Mouse (Mus musculus) inflammation-experienced regulatory T-cells (primary cell): ENCODE measurements around the gene Exosc5. TPM values are rescaled to one million over a fixed set of nuclear protein-coding genes. Genes with fewer than 3 reads are reported as not detected.

Experiments
- polyA plus RNA-seq, 2 experiments: library from polyadenylated mRNA; unstranded; fragments of 100-300 nt; shearing (Covaris generic); gene quantifications; one replicate each; pipeline ENCODE4 v1.2.1; 2017

Gene Exosc5
- 100 to 1,000 TPM; 104 to 107 TPM for polyA plus RNA-seq

DNA sequence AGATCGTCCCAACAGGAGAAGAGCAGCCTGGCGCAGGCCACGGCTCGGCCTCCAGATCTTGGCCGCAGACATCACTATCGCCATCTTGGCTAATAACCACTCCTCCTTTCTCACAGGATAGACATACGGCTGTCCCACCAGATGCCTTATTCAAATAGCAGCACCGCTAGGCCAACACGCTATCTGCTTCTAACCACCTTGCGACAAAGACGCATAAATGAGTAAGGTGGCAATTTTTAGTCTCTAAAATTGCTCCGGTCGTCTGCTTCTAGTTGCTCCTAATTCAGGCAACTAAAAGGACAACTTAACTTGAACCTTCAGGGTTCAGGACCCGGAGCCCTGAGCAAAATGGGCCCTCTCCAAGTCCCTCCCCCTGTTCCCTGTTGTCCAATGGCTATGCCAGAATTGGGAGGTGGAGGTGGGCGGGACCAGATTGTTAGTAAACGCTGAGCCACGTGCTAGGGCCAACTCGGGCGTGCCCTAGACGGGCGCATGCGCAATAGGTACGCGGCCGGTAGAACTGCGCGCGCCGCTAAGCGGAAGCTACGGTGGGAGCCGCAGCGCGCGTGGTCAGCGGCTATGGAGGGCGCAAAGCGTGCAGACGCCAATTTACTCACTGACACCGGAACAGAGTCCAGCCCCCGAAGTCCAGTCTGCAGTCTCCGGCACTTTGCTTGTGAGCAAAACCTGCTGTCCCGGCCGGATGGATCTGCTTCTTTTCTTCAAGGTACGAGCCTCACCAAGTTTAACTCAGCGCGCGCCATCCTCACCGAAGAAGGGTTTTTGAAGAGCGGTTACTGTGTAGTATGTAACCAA is at the start of gene Exosc5, which contains the start of gene Bckdha:
Gene Exosc5, plus strand, starts transcription at position 508 of the 816 bp plus-strand sequence.
Gene Bckdha, minus strand, starts transcription at position 325 of the 816 bp plus-strand sequence.

GRCm38 (mm10) chr7:25615706-25616011 is 43.3 kb upstream of the Exosc5 start, which contains the start of gene Erich4:
Gene Erich4, minus strand, starts transcription at chr7:25615892.

DNA sequence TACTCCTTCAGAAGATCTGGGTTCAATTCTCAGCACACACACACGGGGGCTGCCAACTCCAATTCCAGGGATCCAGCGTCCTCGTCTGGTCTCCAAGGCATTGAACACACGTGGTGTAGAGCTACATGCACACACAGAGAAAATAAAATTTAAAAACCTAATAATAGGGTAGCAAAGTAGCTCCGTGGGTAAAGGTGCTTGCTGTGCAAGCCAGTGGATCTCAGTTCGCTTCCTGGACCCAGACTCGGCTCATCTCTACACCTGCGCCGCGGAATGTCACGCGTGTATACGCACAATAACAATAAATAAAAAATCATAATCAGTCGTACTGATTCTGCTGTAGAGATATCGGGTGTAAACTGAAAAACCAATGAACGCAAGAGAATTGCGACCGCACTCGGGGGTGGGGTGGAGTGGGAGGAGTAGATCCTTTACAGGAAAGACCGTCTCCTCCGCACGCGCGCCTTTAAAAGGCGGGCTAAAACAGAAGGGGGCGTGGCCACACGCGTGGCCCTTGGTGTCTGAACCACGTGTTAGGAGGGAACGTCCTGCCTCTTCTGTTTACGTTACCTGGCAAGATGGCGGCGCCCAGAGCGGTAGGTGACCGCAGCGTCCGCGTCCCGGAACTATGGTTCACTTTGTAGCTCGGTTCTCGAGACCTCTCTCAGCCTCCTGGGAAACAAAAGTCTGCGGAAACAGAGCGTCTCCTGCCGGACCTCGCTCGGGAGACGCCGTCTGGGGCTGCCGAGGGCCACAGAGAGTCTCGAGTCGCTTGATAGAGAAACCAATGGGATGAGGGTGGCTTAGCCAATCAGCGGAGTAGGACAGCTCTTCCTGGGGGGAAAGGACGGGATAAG is 39.9 kb upstream of the Exosc5 start, which contains the start of gene Dmac2:
Gene Dmac2, plus strand, starts transcription at position 550 of the 857 bp plus-strand sequence.

DNA sequence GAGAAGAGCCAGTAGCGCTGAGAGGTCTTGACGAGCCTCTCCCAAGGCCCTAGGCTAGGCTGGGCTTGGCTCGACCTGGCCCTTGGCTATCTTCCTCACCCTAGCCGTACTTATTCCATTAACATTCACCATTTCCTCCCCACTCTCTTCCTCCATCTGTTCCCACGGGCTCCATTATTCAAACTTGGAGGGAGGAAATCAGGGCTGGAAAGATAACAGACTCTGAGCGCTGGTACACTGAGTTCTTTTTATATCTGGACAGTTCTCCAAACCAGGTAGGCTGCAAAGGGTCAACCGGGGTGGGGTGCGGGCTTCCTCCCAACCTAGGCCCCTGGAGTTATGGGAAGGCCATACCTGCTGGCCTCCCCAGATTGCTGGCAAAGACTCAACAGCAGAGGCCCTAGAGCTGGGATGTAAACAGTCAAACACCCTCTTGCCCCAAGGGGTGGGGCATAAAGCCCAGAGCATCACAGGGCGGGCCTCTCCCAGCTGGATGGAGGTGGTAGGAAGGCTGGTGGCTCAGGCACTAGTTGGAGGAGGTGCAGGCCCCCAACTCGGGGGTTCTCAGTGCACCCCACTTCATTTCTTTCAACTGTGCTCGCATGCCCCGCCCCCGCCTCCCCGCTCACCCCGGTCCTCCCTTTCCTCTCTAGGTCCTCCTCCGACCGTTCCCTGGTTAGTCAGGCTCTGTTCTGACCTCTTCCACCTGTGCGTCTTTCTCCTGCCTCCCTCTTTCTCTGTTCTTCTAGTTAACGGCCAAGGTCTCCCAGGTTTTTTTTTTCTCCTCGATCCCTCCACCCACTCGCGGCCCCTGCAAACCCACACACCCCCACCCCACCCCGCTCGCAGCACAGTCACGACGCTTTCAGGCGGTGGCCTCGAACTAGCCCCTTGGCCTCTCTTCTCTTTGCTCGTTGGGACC is 32.2 kb upstream of the Exosc5 start, which contains the start of gene B3gnt8:
Gene B3gnt8, plus strand, starts transcription at position 146 of the 922 bp plus-strand sequence.

DNA sequence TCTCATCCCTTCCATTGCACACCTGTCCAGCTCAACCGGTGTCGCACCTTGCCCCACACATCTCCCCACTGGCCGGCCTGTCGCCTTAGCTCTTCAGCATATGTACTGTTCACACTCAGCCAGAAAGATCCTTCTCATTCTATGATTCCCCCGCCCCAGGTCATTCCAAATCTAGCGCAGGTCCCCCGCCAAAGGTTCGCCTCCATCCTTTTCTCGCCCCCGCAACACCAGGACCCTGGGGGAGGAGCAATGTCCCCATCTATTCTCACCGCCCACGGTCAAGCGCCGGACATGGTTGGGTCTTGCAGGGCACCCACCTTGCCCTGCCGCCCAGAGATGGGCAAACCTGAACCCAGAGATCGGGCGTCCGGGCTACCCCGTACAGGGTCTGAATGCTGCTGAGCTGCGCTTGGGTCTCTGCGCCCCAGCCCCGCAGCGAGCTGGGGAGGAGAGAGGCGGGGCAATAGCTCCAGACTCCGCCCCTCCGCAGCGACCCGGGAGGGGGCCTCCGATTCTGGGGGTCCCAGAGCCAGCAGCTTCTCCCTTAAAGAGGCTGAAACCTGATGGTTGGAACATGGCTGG is 15.8 kb downstream of the Exosc5 start, which contains the start of gene Tmem91:
Gene Tmem91, minus strand, starts transcription at position 448 of the 582 bp plus-strand sequence.

DNA sequence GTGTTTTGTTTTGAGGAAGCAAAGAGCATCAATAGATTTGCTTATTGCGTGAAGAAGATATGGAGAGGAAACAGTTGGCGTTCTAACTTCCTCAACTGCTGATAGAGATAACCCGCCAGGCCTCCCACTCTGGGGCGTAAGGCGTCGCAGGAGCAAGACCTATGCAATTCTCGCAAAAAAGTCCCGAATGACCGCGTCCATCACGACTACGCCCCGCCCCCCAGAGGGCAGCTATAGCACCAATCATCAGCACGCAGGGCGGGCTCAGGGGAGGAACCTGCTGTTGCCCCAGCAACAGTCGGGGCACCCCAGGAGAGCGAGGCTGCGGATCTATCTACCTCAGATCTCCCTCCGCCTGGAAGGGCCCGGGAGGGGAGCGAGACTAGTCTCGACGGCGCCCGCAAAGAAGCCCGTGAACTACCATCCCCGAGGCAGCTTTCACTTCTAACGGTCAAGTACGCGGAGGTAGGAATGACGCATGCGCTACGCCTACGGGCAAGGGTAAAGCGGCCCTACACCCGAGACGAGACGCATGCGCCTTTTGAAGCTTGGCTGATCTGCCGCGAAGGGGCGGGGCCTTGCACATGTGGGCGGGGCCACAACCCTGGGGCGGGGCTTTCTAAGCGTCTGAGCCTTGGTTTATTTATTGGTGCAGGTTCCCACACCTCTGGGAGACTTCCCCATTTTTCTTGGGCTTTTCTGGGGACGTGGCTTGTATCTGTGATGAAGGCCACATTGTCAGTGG is 21.7 kb downstream of the Exosc5 start, which contains the start of gene B9d2:
Gene B9d2, plus strand, starts transcription at position 267 of the 745 bp plus-strand sequence.

GRCm38 (mm10) chr7:25686680-25687531 is 27.9 kb downstream of the Exosc5 start, which contains the start of gene Tgfb1:
Gene Tgfb1, plus strand, starts transcription at chr7:25687002.

GRCm38 (mm10) chr7:25718788-25719417 is 59.9 kb downstream of the Exosc5 start, which contains the start of gene Ccdc97:
Gene Ccdc97, minus strand, starts transcription at chr7:25719088.

Other genes with a start within 250 kb of the Exosc5 start
- gene Cxcl17, start 246.3 kb upstream of the Exosc5 start, polyA plus RNA-seq: 1 to 10 TPM in 1 of 2 experiments, under 1 TPM in 1; 0.57 to 1.1 TPM
- 1 to 10 TPM; 2.4 to 3.5 TPM for gene Ceacam1, start 181.6 kb upstream of the Exosc5 start, polyA plus RNA-seq
- gene Ceacam2, start 119.3 kb upstream of the Exosc5 start, polyA plus RNA-seq: under 1 TPM; 0.16 to 0.55 TPM
- gene Erich4, start 43.3 kb upstream of the Exosc5 start, polyA plus RNA-seq: not detected
- 10 to 100 TPM; 53.3 to 75.0 TPM for gene Dmac2, start 39.8 kb upstream of the Exosc5 start, polyA plus RNA-seq
- gene B3gnt8, start 32.5 kb upstream of the Exosc5 start, polyA plus RNA-seq: 1 to 10 TPM in 1 of 2 experiments, under 1 TPM in 1; 0.65 to 1.4 TPM
- 10 to 100 TPM; 45.4 to 49.0 TPM for gene Bckdha, start 183 bp upstream of the Exosc5 start, polyA plus RNA-seq
- gene Tmem91, start 16.0 kb downstream of the Exosc5 start, polyA plus RNA-seq: 1 to 10 TPM; 3.3 to 3.8 TPM
- gene B9d2, start 21.6 kb downstream of the Exosc5 start, polyA plus RNA-seq: 10 to 100 TPM; 46.8 to 47.3 TPM
- 100 to 1,000 TPM; 127 to 144 TPM for gene Tgfb1, start 27.8 kb downstream of the Exosc5 start, polyA plus RNA-seq
- gene Ccdc97, start 59.9 kb downstream of the Exosc5 start, polyA plus RNA-seq: 10 to 100 TPM; 55.7 to 80.6 TPM
- 100 to 1,000 TPM in 1 of 2 experiments, 10 to 100 TPM in 1; 89.8 to 102 TPM for gene Hnrnpul1, start 95.6 kb downstream of the Exosc5 start, polyA plus RNA-seq
- 10 to 100 TPM; 18.5 to 49.0 TPM for gene Axl, start 129.5 kb downstream of the Exosc5 start, polyA plus RNA-seq
- 10 to 100 TPM in 1 of 2 experiments, 1 to 10 TPM in 1; 8.3 to 10.2 TPM for gene Cyp2s1, start 157.7 kb downstream of the Exosc5 start, polyA plus RNA-seq
- under 1 TPM in 1 of 2 experiments, not detected in 1; 0.61 TPM for gene Cyp2b10, start 238.5 kb downstream of the Exosc5 start, polyA plus RNA-seq